Mouse (Mus musculus): Measurements from ENCODE around the gene Fam76a.

Fam76a gene

DNA sequence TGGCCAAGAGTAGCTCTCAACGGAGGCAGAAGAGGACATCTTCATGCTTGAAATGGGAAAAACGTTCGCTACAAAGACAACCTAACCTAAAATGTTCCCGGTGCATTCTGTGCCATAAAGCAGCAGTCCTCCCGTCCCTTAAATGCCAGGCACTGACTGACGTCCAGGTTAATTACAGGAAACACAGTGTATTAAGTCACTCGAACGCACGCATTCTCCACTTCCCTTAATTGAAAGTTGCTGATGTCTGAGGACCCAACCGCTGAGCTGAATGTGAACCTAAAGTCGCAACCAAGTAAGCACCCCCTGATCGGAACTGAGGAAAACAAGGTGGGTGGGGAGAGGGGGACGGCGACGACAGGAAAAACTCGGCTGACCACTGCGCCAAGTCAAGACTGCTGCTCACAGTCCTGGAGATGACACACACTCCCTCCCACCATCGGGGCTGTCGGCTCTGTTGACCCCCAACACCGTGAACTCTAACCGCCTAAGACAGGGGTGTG lies 38.7 kb downstream of the Fam76a start:
- no peak for DNase-seq

DNA sequence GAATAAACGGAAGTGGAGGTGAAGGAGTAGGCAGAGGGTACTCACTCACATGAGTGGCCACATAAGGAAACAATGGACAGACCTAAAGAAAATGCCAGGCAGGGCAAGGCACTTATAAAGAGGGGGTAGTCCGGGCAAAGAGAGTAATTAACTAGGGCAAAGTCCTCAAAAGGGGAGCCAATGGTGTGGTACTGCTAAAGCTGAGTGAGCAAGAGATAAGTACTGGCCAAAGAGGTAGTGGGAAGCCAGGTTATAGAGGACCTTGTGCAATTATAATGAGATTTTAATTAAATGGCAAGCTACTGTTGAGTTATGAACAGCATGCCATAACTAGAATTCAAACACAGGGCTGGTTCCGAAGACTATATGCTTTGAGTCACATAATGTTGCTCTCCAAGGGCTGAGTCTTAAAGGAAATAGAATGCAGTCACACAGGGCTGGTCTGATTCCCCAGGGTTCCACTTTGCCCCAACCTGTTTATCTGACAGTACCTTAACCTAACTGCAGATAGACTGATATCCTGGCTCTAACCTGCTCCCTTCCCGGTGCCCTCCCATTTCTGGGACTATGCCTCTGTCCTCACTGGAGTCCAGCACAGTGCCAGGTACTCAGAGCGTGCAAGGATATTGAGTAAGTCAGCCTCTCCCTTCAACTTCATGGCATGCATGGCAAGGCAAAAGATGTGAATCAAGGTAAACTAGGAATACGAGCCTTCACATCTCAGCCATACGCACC lies 47.8 kb downstream of the Fam76a start:
- no peak for DNase-seq

DNA sequence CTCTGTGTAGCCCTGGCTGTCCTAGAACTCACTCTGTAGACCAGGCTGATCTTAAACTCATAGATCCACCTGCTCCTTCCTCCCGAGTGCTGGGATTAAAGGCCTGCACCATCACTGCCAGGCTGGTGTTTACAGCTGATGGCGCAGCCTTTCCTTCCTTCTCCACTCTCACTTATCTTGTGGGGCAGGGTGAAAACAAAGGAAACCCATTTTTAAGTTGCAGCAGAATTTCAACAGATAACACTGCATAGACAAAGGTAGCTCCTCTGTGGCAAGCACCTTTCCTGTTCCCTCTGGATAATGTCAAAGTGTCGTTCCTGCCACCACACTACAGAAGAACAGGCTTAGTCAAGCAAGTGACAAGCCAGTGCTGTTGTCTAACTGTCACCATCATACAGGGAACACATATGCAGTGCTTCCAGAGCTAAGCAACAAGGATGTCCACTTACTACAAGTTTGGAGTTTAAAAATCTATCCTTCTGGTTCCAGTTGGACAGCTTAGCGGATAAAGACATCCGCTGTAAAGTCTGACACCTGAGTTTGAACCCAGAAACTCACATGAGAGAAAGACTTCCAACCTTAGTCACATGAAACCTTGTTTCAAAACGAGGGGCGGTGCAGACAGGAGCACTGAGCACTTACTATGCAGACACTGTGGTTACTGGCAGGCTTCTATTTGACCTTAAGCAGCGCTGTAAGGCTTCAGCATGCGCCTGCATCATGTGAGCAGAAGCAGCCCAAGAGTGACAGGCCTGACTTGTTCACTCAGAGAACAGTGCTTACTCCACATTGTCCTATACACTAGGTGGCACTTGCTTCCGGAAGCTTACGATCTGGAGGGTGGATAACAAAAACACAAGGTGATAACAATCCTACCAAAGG lies 48.6 kb downstream of the Fam76a start:
- no peak for DNase-seq

DNA sequence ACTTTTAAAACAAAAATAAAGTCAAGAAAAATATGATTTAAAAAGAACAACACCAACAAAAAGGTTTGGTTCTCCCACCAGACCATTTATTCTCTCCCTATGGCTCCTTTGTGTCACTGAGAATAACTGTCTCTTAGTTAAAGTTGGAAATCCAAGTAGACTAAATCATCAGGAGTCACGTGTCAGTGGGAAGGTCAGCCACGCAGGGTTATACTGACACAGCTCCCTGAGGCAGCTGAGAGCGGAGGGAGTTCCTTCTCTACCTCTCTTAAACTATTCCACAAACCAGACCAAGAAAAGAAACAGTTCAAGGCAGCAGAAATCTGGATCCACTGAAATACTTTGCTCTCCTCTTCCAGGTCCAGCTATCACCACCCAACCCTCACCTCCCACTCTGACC lies 51.2 kb downstream of the Fam76a start:
- DNase-seq = no peak

DNA sequence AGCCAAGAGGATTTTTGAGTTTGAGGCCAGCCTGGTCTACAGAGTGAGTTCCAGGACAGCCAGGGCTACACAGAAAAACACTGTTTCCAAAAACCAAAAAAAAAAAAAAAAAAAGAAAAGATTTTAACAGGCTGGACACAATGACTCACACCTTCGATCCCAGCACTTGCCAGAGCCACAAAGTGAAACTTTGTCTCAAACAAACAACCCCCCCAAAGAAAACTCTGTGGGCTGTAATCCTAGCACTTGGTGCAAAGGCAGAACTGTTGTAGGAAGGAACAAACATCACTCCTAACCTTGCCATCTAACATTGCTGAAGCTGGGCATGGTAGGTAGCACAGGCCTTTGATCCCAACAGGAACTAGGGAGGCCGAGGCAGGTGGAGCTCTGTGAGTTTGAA lies 57.5 kb downstream of the Fam76a start:
- no peak for DNase-seq

DNA sequence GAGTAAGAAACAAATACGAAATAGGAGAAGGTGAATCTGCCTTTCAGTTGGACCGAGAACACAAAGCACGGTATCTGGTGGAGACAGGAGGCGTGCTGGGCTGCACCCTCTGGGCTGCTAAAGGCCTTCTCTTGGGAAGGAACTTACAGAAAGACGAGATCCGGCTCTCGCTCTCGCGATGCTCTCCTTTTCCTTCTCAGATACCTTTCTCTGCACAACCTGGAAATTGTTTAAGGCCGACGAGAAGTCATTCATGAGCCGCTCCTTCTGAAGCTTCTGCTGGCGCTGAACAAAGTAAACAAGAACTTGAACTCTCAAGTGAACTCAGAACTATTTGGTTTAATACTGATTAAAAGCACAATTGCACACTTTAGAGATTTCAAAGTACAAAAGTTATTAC lies 59.3 kb downstream of the Fam76a start:
- no peak for DNase-seq

DNA sequence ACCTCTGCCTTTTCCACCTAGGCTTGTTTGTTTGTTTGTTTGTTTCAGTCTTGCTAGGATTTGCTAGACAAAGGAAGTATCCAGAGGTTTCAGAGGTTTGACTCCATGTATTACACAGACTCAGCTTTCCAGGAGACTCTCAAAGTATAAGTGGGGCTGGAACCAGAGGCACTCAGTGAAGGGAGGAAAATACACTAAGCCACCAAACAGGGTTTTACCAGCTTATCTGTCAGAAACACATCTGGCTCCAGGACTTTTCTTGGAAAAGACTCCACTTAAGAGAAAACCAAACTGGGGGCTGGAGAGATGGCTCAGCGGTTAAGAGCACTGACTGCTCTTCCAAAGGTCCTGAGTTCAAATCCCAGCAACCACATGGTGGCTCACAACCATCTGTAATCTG lies 61.5 kb downstream of the Fam76a start:
- no peak for DNase-seq
